Mouse (Mus musculus) thymus, postnatal 4 days (tissue): Measurements from ENCODE around the gene Rpgrip1.

Source experiments
- DNase-seq: peaks from one replicate; pipeline ENCODE4 v3.0.0; 2021

Gene Rpgrip1

DNA sequence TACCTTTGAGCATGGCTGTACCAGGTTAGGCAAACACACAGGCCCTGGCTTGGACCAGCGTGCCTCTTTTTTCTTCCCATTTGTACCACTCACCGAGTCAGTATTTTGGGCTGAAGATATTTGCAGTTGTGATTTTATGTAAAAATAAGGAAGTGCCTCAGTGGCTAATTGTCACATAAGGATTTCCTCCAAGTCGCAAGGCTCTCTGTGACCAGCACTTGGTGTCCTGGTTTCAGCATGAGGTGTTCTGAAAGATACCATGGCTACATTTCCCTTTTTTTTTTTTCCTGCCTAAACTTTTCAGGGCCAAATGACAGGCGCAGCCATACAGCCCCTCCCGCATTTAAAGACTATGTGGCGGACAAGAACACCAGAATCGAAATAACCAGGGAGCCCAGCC lies 9.7 kb downstream of the Rpgrip1 start:
- no peak for DNase-seq

DNA sequence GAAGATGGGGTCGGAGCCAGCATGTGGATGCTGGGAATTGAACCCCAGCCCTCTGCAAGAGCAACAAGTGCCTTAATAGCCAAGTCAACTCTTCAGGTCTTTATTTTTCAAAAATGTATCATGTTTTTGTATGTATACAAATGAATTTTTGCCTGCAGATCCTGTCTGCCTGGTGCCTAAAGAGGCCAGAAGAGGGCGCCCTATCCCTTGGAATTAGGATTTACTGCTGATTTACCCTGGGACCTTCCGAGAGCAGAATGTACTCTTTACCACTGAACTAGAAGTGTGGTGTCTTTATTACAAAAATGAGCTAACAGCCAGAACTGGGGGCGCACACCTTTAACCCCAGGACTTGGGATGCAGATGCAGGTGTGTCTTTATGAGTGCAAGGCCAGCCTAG lies 13.4 kb downstream of the Rpgrip1 start:
- DNase-seq = peak; percentile 87

DNA sequence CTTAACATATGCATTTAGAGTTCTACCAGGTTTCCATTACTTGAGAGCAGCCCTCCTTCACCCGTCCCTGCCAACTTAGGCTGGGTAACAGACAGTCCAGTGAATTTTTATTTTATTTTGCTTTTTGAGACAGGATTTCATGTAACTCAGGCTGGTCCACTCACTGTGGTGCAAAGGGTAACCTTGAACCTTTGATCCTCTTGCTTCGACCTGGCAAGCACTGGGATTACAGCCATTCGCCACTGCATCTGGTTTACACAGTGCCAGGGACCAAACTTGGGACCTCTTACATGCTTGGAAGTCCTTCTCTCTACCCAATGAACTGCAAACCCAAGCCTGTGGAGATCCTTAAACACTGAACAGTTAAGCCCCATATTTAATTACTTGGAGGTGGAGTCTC lies 14.1 kb downstream of the Rpgrip1 start:
- DNase-seq = no peak

DNA sequence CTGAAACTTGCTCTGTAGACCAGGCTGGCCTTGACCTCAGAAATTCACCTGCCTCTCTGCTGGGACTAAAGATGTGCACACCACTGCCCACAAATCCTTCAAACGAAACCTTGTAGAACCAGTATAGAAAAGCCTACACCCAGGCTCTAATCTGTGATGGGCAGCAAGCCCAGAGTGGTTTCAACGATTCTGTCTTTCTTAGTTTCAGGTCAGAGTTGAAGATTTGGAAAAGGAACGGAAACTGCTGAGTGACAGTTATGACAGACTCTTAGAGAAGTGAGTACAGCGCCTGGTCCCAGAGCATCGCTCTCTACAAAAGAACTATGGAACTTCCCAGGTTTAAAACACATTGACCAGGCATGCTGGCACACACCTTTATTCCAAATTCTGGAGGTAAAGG lies 23.1 kb downstream of the Rpgrip1 start:
- no peak for DNase-seq

DNA sequence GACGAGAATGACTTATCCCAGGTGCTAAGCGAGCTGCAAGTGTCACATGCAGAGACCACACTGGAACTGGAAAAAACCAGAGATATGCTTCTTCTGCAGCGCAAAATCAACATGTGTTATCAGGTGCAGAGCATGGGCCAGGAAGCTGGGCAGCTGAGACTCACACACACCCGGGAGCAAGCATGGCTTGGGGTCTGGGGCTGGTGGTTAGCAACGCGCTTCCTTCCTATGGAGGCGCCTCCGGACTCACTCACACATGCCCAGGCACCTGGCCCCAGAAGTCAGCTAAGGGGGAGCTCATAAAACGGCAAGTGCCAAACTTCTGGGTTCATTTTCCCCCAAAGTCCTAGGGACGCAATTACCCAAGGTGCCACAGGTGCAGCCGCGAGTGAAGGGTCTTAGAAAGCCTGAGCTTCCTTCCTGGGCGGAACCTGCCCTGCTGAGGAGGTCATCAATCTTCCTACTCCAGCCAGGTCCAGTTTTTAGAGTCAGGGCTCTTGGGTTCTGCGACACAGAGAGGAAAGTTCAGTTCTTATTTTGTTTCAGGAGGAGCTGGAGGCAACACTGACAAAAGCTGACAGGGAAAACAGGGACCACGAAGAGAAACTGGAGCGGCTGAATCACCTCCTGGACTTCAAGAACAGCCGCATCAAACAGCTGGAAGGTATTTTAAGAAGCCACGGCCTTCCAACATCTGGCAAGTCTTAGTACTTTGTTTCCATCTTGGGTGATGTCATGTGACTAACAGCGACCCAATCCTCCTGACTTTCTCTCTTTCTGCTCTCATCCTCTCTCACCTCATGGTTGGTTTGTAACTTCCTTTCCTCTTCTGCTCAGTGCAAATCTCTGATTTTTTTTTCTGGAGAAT lies 30.3 kb downstream of the Rpgrip1 start:
- peak; percentile 56 for DNase-seq

DNA sequence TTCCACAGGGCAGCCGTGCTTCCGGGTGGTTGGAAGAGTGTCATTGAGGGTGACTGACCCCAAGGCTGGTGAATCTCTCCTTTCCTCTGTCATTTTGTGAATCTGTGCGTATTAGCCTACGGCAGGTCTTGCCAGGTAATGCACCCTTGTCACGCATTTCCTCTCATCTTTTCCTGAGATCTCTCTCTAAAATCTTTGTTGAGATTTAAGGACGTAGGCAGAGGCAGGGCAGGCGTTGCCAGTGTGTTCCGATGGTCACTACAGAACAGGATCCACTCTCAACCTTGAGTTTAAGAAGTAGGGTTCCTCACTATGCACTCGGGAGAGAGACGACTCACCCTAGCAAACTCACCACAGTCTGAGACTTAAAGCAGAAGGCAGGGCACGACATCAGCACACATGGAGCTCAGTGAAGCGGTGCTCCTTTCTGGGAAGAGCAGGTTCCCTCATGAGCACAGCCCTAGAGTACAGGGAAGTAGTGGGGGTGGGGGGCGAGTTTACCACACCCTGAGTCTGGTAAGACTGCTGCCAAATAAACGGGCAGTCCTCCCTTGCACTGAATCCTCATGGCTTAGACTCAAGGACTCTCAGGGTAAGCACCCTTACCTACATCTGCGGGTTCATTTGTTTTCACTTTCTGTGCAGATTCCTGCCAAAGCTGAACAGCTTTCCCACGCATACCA lies 31.1 kb downstream of the Rpgrip1 start:
- peak; percentile 11 for DNase-seq

DNA sequence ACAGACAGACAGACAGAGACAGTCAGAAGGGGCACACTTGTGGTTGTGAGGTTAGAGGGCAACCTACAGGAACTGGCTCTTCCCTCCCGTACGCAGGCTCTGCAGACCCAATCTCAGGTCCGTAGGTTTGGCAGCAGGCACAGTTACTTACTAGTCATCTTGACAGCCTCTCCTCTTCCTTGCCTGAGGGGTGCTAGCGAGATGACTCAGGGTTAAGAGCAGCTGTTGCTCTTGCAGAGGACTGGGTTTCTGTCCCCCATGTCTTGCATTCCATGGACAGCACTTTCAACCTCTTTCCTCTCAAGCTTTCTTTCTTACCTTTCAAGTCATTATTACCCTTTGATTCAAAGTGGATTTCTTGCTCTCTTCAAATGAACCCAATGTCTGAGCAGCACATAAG lies 33.7 kb downstream of the Rpgrip1 start:
- peak; percentile 21 for DNase-seq

DNA sequence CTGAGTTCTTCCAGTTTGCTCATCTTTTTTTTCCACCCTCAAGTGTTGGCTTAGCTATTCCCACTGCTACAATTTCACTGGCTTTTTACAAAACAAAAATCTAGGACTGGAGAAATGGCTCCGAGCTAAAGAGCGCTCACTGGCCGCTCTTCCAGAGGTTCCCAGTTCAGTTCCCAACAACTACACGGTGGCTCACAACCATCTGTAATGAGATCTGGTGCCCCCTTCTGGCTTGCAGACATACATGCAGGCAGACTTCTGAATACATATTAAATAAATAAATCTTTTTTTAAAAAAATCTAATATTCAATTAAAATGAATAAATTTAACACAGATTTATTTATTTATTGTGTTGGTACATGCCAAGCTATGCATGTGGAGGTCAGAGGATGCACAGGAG lies 36.0 kb downstream of the Rpgrip1 start:
- DNase-seq = peak; percentile 68

DNA sequence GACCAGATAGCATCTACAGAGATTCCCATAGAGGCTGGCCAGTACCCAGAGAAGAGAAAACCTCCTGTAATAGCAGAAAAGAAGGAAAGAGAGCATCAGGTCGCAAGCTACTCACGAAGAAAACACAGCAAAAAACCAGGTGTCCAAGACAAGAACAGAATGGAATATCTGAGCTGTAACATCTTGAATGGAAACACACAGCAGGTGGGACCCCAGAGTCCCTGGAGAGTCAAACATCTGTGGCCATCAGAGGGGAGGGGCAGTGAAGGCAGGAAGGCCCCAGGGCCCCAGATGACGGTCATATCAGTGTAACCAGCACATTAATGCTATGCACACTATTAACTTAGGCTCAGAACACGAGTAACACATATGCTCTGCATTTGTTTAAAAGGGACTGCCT lies 39.4 kb downstream of the Rpgrip1 start:
- DNase-seq = no peak

DNA sequence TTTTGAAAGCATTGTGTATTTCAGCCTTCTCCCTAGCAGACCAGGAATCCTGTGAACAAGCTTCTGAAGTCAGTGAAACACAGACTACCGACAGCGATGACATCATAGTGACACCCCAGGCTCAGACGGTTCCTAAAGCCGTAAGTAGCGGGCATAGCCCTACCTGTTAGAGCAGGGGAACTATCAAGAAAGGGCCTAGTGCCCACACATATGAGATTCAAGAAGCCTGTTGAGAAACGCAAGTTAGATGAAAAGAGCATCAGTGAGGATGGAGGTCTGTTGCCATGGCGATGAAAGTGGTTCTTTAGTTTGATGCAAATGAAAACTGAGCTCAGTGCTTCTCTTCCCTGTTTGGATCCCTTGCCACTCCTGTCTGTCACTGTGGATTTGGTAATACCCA lies 41.7 kb downstream of the Rpgrip1 start:
- DNase-seq = no peak

DNA sequence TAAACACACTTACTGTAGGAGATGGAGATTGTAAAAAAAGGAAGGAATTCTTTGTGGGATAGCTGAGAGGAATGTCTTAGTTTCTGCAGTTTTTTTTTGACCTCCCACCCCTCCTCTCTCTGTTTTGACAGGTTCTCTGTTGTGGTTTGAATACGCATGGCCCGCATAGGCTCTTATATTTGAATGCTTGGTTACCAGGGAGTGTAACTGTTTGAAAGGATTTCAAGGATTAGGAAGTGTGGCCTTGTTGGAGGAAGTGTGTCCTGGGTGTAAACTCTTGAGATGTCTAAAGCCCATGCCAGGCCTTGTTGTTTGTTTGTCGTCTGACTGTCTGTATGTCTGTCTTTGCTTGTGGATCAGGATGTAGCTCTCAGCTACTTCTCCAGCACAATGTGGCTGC lies 42.1 kb downstream of the Rpgrip1 start:
- DNase-seq = no peak

DNA sequence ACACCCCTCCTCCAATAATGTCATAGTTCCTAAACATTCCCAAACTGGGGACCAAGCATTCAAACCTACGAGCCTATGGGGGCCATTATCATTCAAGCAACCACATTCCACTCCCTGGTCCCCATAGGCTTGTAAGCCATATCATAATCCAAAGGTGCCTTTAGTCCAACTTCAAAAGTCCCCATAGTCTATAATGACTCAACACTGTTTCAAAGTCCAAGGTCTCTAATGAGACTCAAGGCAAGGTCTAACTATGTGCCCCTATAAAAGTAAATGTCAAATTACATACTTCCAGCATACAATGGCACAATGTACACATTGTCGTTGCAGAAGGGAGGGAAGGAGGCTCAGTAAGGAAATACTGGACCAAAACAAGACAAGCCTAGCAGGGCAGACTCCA lies 44.5 kb downstream of the Rpgrip1 start:
- no peak for DNase-seq

DNA sequence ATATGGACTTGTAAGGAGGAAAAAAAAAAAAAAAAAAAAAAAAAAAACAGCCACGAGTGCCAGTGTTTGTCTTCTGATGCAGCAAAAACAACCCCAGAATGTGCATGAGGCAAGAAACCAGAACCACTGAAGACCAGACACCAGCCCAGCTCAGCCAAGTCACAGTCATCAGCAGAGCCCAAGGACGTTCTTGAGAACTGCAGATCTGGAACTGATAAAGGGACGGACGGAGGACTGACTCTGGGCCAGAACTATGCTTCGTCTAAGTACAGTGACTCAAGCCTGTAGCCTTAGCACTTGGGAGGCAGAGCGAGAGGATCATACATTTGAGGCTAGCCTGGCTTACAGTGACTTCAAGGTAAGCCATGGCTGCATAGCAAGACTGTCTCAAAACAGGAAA lies 50.4 kb downstream of the Rpgrip1 start:
- no peak for DNase-seq

DNA sequence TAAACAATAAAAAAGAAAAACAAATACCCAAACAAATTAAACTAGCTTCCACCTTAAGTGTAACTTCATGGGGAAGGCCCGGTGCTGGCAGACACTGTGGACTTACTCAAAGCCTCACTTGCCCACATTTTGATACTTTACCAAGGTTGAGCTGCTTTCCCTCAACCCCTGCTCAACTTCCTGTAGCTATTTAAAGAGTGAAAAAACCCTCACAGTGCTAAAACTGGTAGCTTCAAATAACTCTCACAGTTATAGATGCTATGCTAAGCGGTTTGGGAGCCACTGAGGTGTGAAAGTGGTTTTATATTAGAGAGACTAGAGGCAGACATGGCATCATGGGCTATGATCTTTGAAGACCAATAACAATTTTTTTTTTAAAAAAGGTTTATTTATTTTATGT lies 56.1 kb downstream of the Rpgrip1 start:
- no peak for DNase-seq

DNA sequence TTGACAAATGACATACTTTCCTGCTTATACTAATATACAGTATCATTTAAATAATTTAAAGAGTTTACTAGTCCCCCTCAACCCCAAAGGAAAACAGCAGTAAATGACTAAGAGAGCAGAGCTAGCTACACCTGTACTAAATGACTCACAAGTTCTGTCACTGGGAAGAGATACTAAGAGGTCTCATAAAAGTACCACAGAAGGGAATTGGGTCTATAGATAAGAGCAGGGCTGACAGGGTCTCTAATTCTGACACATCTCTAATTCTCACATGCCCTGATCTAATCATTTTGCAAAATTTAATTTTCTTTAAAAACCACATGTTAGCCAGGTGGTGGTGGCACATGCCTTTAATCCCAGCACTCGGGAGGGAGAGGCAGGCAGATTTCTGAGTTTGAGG lies 78.3 kb downstream of the Rpgrip1 start:
- no peak for DNase-seq

DNA sequence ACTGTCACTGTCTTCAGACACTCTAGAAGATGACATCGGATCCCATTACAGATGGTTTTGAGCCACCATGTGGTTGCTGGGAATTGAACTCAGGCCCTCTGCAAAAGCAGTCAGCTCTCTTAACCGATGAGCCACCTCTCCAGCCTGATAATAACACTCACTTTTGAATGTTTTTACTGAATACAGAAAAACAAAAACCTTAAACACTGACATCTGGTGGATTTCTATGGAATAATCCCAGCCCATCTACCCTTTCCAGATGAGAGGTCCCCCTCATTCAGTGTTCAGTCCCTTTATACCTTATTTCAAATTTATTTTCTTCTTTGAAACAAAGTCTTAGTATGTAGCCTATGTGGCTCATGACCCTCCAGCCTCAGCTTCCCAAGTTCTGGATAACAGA lies 79.0 kb downstream of the Rpgrip1 start:
- no peak for DNase-seq

DNA sequence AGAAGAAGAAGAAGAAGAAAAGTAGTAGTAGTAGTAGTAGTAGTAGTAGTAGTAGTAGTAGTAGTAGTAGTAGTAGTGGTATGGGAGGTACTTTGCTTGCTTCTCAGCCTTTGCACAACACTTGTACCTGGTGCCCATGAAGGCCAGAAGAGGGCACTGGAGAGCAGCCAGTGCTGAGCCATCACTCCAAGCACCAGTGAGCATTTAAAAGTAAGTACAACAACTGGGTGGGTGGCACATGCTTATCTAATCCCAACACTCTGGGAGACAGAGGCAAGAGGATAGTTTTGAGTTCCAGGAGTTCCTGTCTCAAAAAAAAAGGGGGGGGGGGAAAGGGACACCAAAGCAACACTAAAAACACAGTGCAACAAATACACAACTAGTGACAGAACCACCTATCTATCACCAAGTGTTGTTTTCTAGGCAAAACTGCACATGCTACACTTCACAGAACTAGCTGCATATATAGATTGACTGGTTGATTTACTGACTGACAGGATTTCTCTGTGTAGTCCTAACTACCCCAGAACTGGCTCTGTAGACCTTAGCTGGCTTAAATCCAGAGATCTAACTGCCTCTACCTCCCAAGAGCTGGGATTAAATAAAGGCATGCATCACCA lies 80.3 kb downstream of the Rpgrip1 start:
- DNase-seq = peak; percentile 74

DNA sequence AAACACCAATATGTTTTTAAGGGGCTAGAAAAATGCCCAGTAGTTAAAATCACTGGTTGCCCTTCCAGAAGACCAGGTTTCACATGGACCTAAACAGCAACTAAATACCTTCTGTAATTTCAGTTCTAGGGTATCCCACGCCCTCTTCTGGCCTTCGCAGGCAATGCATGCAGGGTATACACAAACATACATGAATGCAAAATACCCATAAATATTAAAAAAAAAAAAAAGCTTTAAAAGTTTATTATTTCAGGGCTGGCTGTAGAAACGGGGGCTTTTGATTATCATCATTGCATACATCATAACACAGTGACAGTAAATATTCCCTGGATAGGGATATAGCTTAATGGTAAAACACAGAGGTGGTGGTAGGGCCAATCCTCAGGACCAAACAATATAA lies 85.2 kb downstream of the Rpgrip1 start:
- peak; percentile 83 for DNase-seq

DNA sequence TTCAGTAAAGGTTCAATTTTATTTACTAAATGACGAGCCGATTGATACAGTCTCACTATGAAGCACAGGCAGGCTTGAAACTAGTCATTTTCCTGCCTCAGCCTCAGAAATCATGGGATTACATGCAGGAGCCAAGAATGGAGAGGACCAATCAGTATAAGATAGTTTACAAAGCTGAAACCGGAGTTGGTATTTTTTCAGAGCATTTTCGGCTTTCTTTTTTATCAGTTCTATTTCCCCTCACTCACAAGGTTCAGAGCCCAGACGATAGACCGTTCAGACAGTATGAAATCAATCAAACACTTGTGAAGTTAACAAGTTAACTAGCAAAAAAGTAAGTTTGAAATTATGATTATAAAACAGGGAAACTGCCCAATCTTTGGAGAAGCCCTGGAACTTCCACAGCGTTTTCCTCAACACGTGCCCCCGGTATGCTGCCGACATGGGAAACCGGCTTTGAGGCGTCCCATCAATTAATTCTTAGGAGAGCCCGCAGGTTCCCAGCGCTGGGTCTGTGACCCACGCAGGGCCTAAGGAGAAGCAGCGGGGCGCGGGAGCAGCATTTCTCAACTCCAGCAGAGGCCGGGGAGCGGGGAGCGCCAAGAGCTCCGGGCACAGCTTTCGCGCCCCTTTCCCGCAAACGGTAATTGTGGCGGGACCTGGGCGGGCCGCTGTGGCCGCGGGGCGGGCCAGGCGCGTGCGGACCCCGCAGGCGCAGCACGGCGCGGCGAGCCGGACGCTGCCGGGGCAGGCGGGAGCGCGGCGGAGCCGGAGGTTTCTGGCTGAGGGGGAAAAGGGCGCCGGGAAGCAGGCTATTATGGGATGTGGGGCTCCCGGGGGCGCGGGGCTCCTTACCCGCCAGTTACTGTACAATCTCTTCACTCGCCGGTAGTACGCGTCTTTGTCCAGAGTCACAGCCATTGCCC lies 86.0 kb downstream of the Rpgrip1 start:
- no peak for DNase-seq

DNA sequence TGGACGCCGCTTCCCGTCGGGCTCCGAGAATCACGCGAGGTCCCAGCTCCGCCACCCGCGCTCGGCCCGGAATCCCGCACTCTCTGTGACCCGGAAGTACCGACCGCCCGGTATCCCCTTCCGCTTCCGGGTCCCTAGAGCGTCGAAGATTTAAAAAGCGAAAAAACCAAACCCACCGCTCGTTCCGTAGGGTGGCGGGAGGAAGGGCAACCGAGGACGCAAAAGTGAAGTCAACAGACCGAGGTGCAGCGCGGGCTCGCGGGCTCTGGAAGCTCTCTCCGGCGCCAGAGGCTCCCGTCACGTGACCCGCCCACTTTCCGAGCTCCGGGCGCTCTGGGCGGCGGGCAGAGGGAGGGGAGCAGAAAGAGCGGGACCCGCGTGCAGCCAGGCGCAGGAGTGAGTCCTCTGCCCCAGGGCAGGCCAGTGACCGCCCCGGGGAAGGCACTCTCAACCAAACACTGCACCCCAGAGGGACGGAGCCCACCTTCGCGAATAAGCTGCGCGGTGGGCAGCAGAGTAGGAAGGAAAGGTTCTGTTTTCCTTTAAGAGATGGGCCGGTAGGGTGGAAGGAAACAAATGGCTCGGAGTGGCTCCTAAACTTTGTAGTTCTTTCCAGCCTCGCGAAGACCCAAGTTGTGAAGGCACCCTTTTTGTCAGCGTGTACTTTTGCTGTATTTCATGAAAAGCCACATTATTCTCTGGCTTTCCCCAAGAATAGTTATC lies 86.8 kb downstream of the Rpgrip1 start, which contains the start of gene Supt16:
Gene Supt16 (minus strand): TSS at position 261 of the 723 bp plus-strand sequence.
- peak; percentile 85 for DNase-seq

DNA sequence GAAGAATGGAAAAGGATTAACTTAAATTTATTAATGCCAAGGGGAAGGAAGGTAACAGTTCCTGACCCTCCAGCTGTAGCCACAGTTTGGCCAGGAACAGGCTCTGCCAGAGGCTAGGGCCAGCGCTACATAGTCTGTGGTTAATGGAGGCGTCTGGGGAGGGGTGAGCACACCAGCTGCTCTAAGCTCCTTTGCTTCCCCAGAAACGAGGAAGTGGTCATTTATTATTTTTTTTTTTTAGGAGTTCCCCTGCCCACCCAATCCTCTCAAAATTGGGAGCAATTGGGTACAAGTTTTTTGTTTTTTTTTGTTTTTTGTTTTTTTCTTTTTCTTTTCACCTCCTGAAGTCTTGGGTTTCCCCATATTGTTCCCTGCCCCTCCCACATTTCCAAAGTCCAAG lies 87.6 kb downstream of the Rpgrip1 start:
- DNase-seq = no peak

DNA sequence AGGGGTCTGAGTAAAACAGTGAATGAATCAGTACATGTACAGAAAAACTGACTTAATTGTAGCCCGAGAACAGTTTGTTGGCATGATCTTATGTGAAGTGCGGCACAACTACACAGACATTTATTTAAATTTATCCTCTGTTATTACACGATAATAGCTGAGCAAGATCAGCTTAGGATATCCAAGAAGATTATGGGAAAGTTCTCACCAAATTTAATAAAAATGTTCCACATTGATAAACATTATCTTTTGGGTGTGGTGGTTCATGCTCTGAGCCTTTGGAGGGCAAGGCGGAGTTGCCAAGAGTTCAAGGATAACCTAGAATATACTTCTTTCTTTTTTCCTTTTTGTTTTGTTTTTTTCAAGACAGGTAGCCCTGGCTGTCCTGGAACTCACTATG lies 88.9 kb downstream of the Rpgrip1 start:
- DNase-seq = no peak
